Mouse (Mus musculus): ENCODE data around the gene Lig1. TPM values are rescaled to one million over a fixed set of nuclear protein-coding genes. Genes with fewer than 3 reads are reported as not detected.

Lig1 gene
- polyA plus RNA-seq (2014; fragmentation: Nextera tagmentation; extraction: Ambion mirVana), result 53.4 and 57.5 TPM in 2 replicates

DNA sequence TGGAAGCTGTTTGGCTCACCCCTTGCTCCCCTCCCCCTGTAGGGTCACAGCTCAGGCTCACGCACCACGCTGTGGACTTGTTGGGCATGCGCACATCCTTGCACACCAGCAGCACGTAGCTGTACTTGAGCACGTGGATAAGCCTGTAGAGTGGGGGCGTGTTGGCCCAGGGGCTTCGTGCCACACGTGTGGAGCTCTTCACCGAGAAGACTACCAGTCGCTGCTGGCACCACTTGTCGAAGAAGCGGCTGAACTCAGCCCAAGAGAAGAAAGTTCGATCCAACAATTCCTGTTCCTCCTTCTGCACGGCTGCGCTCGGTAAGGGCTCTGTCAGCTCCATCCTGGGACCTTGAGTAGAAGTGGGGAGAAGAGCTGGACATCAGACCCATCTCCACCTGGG lies at the start of gene Lig1:
TSS of gene Lig1 (plus strand) at position 203 of the 400 bp plus-strand sequence.
- H3K9me3 ChIP-seq (ENCODE audit: control insufficient read depth, low read length), result no peaks in the 10 kb centered on the region
- peak within 1 kb of the TSS; percentile 84 for H3K4me2 ChIP-seq (ENCODE audit: low read length)
- H3K9ac ChIP-seq (ENCODE audit: low read length), result peak within 1 kb of the TSS; percentile 84
- peak within 1 kb of the TSS; percentile 89 to 98 for H3K27ac ChIP-seq (replicated peaks in 1 of 2; ENCODE audit: control insufficient read depth in 1 of 2, insufficient read depth in 1 of 2, low read depth in 2 of 2, low read length in 2 of 2)
- H3K4me3 ChIP-seq (ENCODE audit: control insufficient read depth in 1 of 2, insufficient read depth in 1 of 2, low read depth in 1 of 2, low read length in 2 of 2), result peak within 1 kb of the TSS; percentile 78 to 89
- no peaks in the 10 kb centered on the region for H3K27me3 ChIP-seq (ENCODE audit: control insufficient read depth, insufficient read depth, low read length)
- ATAC-seq (ENCODE audit: insufficient number of reproducible peaks, insufficient read depth, low FRiP score, low read depth), result no peak
- peaks cover 0 to 4% of the 10 kb centered on the region in 2 experiments; a peak in 1 of 4 replicates for H3K4me1 ChIP-seq (ENCODE audit: control insufficient read depth in 2 of 2, insufficient read depth in 2 of 2, low read length in 2 of 2)
- H3K36me3 ChIP-seq (ENCODE audit: control insufficient read depth, insufficient read depth, low read length), result peaks cover 44% of the 10 kb centered on the region
- 97% methylated on average over 16 of the region's 16 CpGs for WGBS

DNA sequence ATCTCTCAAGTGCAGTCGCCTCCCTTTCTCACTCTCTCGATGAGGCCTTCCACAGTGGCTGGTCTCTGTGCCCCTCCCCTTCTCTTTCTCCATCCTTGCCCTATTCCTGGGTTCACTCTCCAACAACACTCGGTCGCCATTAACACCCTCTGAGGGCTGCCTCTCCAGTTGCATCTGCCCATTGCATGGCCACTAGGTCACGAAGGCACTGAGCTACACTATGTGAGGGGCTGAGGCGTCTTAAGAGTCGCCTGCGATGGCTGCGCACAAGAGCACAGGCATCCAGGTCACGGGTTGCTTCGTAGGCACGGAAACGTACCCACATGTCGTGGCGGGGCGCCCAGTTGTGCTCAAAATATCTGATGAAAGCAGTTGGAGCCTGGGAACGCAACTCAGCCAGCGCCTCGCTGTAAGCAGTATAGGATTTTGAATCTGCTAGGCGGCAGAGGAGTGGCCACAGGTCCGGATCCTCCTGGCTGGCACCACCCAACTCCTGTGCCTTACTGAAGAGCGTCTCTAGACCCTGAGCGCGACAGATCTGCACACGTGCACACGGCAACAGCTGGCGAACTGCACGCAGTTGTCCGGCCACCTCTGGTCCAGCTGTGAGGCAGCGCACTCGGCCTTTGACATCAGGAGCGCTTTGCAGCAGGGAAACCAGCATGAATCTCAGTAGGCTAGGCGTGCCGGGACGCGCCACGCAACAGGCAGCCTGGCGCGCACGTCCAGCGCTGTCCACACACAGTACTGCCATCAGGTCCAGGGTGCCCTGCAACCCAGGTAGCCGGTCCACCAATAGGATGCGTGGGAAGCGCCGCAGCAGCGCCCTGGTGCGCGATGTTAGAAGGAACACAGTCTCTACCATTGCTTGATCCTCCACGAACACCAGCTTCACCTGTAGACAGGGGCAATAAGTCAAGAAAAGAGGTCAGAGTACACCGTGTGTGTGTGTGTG lies 16.1 kb upstream of the Lig1 start:
- H3K9me3 ChIP-seq (ENCODE audit: control insufficient read depth, low read length), result no peaks in the 10 kb centered on the region
- no peak overlapping the region for H3K27ac ChIP-seq (replicated peaks in 1 of 2; ENCODE audit: control insufficient read depth in 1 of 2, insufficient read depth in 1 of 2, low read depth in 2 of 2, low read length in 2 of 2)
- H3K27me3 ChIP-seq (ENCODE audit: control insufficient read depth, insufficient read depth, low read length), result peaks cover 4% of the 10 kb centered on the region; the same call in 1 of the 2 replicates
- no peak for ATAC-seq (ENCODE audit: insufficient number of reproducible peaks, insufficient read depth, low FRiP score, low read depth)
- no peaks in the 10 kb centered on the region for H3K4me1 ChIP-seq (ENCODE audit: control insufficient read depth in 2 of 2, insufficient read depth in 2 of 2, low read length in 2 of 2)
- no peak overlapping the region for H3K9ac ChIP-seq (ENCODE audit: low read length)
- H3K4me3 ChIP-seq (ENCODE audit: control insufficient read depth in 1 of 2, insufficient read depth in 1 of 2, low read depth in 1 of 2, low read length in 2 of 2), result no peak overlapping the region
- H3K36me3 ChIP-seq (ENCODE audit: control insufficient read depth, insufficient read depth, low read length), result no peaks in the 10 kb centered on the region
- 37% methylated on average over 50 of the region's 50 CpGs for WGBS
- H3K4me2 ChIP-seq (ENCODE audit: low read length), result peak overlapping the region; percentile 16; the same call in 1 of the 2 replicates

DNA sequence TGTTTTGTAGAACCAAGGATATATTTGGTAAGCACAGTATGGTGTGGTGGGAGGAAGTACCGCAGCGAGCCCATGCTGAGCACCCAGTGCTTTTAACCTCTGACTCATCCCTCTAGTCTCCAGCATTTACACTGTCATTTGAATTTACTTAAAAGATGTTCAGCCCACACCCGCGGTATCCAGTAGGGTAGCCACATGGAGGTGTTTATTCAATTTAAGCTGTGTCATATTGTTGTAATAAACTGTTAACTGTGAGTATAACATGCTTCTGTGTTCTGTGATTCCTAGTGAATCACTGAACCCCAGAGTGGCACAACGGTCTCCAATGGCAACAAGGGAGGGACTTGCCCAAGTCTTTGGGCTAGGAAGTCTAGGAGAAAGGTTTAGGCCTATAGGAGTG lies 13.2 kb upstream of the Lig1 start:
- whole genome bisulfite sequencing, result 78% methylated on average over 5 of the region's 5 CpGs
- no peak overlapping the region for H3K4me2 ChIP-seq (ENCODE audit: low read length)
- peaks cover 4% of the 10 kb centered on the region; the same call in 1 of the 2 replicates for H3K27me3 ChIP-seq (ENCODE audit: control insufficient read depth, insufficient read depth, low read length)
- H3K4me1 ChIP-seq (ENCODE audit: control insufficient read depth in 2 of 2, insufficient read depth in 2 of 2, low read length in 2 of 2), result no peaks in the 10 kb centered on the region
- H3K27ac ChIP-seq (replicated peaks in 1 of 2; ENCODE audit: control insufficient read depth in 1 of 2, insufficient read depth in 1 of 2, low read depth in 2 of 2, low read length in 2 of 2), result no peak overlapping the region
- H3K36me3 ChIP-seq (ENCODE audit: control insufficient read depth, insufficient read depth, low read length), result no peaks in the 10 kb centered on the region
- H3K9me3 ChIP-seq (ENCODE audit: control insufficient read depth, low read length), result no peaks in the 10 kb centered on the region
- no peak overlapping the region for H3K9ac ChIP-seq (ENCODE audit: low read length)
- no peak for ATAC-seq (ENCODE audit: insufficient number of reproducible peaks, insufficient read depth, low FRiP score, low read depth)
- no peak overlapping the region for H3K4me3 ChIP-seq (ENCODE audit: control insufficient read depth in 1 of 2, insufficient read depth in 1 of 2, low read depth in 1 of 2, low read length in 2 of 2)

DNA sequence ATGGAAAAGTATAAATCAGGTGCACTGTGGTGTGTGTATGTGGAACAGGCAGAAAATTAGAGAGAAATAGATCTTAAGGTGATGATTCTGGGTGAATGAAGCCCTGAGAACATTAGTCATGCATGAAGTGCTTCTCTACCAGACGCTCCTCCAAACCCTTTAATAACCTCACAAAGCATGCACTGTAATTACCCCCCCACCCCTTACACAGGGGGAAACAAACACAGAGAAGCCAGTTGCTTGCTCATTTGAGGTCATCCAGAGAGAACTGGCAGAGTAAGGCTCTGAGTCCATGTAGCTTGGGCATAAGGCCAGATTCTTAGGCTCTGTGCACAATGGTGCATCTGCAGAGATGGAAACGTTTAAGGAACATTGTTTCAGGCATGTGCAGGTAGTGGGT lies 12.7 kb upstream of the Lig1 start:
- H3K4me2 ChIP-seq (ENCODE audit: low read length), result no peak overlapping the region
- H3K4me3 ChIP-seq (ENCODE audit: control insufficient read depth in 1 of 2, insufficient read depth in 1 of 2, low read depth in 1 of 2, low read length in 2 of 2), result no peak overlapping the region
- peaks cover 4% of the 10 kb centered on the region; the same call in 1 of the 2 replicates for H3K27me3 ChIP-seq (ENCODE audit: control insufficient read depth, insufficient read depth, low read length)
- no peaks in the 10 kb centered on the region for H3K9me3 ChIP-seq (ENCODE audit: control insufficient read depth, low read length)
- ATAC-seq (ENCODE audit: insufficient number of reproducible peaks, insufficient read depth, low FRiP score, low read depth), result no peak
- no peak overlapping the region for H3K27ac ChIP-seq (replicated peaks in 1 of 2; ENCODE audit: control insufficient read depth in 1 of 2, insufficient read depth in 1 of 2, low read depth in 2 of 2, low read length in 2 of 2)
- no peaks in the 10 kb centered on the region for H3K4me1 ChIP-seq (ENCODE audit: control insufficient read depth in 2 of 2, insufficient read depth in 2 of 2, low read length in 2 of 2)
- 82% methylated on average over 2 of the region's 2 CpGs for WGBS
- H3K36me3 ChIP-seq (ENCODE audit: control insufficient read depth, insufficient read depth, low read length), result no peaks in the 10 kb centered on the region
- H3K9ac ChIP-seq (ENCODE audit: low read length), result no peak overlapping the region

DNA sequence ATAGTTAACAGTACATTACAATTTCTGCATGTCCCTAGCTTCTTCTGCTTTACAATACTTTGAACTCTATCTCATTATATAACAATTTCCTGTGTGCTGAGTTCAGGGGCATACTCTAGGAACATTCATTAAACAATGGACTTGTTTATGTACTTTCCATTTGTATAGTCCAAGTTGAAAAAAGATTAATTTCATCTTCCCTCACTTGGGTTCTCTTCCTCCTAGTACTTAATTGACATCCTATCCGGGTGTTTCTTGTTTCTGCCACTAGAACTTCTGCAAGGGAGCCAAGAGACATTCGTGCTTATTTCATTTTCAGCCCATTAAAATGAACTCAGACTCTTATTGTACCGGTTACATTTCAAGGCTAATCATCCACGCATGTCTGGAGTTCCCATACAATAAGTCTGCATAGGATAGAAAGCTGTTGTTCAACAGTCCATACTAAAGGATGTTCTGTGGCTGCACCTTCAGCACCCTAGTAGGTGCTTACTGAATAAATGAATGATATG lies 8.3 kb upstream of the Lig1 start:
- no peak for ATAC-seq (ENCODE audit: insufficient number of reproducible peaks, insufficient read depth, low FRiP score, low read depth)
- 91% methylated on average over 4 of the region's 4 CpGs for WGBS
- no peak overlapping the region for H3K9ac ChIP-seq (ENCODE audit: low read length)

DNA sequence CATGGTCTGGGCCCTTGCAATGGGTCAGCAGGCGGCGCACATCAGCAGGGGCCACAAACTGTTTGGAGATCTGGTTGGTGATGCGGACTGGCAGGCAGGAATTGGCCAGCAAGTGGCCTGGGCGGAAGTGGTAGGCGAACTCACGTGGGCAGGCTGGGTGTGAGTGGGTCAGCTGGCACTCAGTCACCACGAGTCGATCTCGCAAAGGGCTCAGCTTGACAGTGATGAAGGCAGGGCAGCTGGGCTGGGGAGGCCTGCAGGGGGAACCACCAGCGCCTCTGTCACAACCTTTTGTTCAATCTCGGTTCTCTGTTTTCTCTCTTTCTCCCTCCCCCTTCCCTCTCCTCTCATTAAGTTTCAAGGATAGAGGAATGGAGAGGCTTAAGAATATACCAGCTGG lies 7.7 kb upstream of the Lig1 start:
- Histone ChIP-seq H3K9ac (ENCODE audit: low read length) (no peak overlapping the region), H3K4me3 (ENCODE audit: control insufficient read depth in 1 of 2, insufficient read depth in 1 of 2, low read depth in 1 of 2, low read length in 2 of 2) (no peak overlapping the region), H3K36me3 (ENCODE audit: control insufficient read depth, insufficient read depth, low read length) (peaks cover 9% of the 10 kb centered on the region), H3K9me3 (ENCODE audit: control insufficient read depth, low read length) (no peaks in the 10 kb centered on the region), H3K27me3 (ENCODE audit: control insufficient read depth, insufficient read depth, low read length) (no peaks in the 10 kb centered on the region), H3K27ac (replicated peaks in 1 of 2; ENCODE audit: control insufficient read depth in 1 of 2, insufficient read depth in 1 of 2, low read depth in 2 of 2, low read length in 2 of 2) (no peak overlapping the region), H3K4me1 (ENCODE audit: control insufficient read depth in 2 of 2, insufficient read depth in 2 of 2, low read length in 2 of 2) (no peaks in the 10 kb centered on the region), H3K4me2 (ENCODE audit: low read length) (no peak overlapping the region)
- WGBS, result 74% methylated on average over 11 of the region's 11 CpGs
- no peak for ATAC-seq (ENCODE audit: insufficient number of reproducible peaks, insufficient read depth, low FRiP score, low read depth)

More for the DNA sequence above, 8.3 kb upstream of the Lig1 start:
- no peak overlapping the region for H3K27ac ChIP-seq (replicated peaks in 1 of 2; ENCODE audit: control insufficient read depth in 1 of 2, insufficient read depth in 1 of 2, low read depth in 2 of 2, low read length in 2 of 2)
- H3K9me3 ChIP-seq (ENCODE audit: control insufficient read depth, low read length), result no peaks in the 10 kb centered on the region
- H3K4me3 ChIP-seq (ENCODE audit: control insufficient read depth in 1 of 2, insufficient read depth in 1 of 2, low read depth in 1 of 2, low read length in 2 of 2), result no peak overlapping the region
- no peak overlapping the region for H3K4me2 ChIP-seq (ENCODE audit: low read length)
- peaks cover 3% of the 10 kb centered on the region for H3K36me3 ChIP-seq (ENCODE audit: control insufficient read depth, insufficient read depth, low read length)
- H3K4me1 ChIP-seq (ENCODE audit: control insufficient read depth in 2 of 2, insufficient read depth in 2 of 2, low read length in 2 of 2), result no peaks in the 10 kb centered on the region
- no peaks in the 10 kb centered on the region for H3K27me3 ChIP-seq (ENCODE audit: control insufficient read depth, insufficient read depth, low read length)

DNA sequence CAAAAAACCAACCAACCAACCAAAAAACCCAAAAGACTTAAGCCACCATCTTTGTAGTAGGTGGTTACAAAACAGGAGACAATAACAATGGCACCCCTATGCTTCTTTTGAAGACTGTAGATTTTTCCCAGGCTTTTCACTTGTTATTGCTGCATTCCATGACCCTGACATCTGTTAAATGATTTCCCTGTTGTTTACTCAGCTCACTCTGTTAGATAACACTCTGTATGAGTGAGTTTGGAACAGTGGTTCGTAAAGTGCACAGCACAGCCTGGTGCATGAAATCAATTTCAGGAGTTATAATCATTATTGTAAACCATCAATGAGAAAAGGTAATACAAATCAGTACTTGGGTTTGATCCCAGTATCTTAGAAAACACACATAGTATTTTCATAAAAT lies 5.4 kb upstream of the Lig1 start:
- no peak overlapping the region for H3K27ac ChIP-seq (replicated peaks in 1 of 2; ENCODE audit: control insufficient read depth in 1 of 2, insufficient read depth in 1 of 2, low read depth in 2 of 2, low read length in 2 of 2)
- no peak overlapping the region for H3K4me2 ChIP-seq (ENCODE audit: low read length)
- peaks cover 30% of the 10 kb centered on the region for H3K36me3 ChIP-seq (ENCODE audit: control insufficient read depth, insufficient read depth, low read length)
- no peaks in the 10 kb centered on the region for H3K9me3 ChIP-seq (ENCODE audit: control insufficient read depth, low read length)
- WGBS, result 59% methylated on average over 1 of the region's 1 CpGs
- no peak overlapping the region for H3K9ac ChIP-seq (ENCODE audit: low read length)
- ATAC-seq (ENCODE audit: insufficient number of reproducible peaks, insufficient read depth, low FRiP score, low read depth), result no peak
- no peak overlapping the region for H3K4me3 ChIP-seq (ENCODE audit: control insufficient read depth in 1 of 2, insufficient read depth in 1 of 2, low read depth in 1 of 2, low read length in 2 of 2)
- H3K4me1 ChIP-seq (ENCODE audit: control insufficient read depth in 2 of 2, insufficient read depth in 2 of 2, low read length in 2 of 2), result no peaks in the 10 kb centered on the region
- H3K27me3 ChIP-seq (ENCODE audit: control insufficient read depth, insufficient read depth, low read length), result no peaks in the 10 kb centered on the region

Data from heart, embryonic 14.5 days (tissue).